ENCODE assay signal across 8 mouse cellular contexts in the genomic region with DNA sequence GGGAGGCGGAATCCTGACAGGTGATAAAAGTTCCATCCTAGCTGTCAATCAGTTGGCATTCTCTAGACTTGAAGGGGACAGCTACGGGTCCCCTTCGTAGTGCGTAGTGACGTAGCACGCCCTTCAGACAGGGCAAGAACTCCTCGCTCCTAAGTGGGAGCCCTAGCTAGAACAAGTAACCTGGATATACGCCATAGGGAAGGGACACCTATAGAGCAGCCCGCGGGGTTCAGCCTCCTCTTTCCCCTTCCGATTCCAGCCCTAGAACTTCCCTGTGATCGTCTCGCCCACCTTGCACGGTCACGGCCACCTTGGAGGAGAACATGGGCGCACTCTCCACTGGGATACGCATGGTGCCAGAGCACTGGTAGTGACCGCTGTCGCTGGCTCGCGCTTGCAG. TPM values are rescaled to one million over a fixed set of nuclear protein-coding genes. Genes with fewer than 3 reads are reported as not detected.
A peak's percentile ranks its signal among the peaks of the same experiment; 100 is the strongest.
DNase-seq lines count a peak whose midpoint lies in the region; ATAC-seq lines count a peak whose summit lies in the region.

No protein-coding gene starts in this region.

- H3K4me2 ChIP-seq in lung, embryonic 16.5 days (ENCODE audit: low read depth, low read length), result peak overlapping the region; percentile 61
- peak overlapping the region; percentile 94 for H3K4me2 ChIP-seq in hindbrain, embryonic 12.5 days (replicated peaks)
- H3K4me2 ChIP-seq in midbrain, embryonic 12.5 days (replicated peaks), result peak overlapping the region; percentile 90

- H3K4me3 ChIP-seq in lung, embryonic 16.5 days (ENCODE audit: low read length), result peak overlapping the region; percentile 54
- H3K4me3 ChIP-seq in hindbrain, embryonic 12.5 days, result peak overlapping the region; percentile 52
- H3K4me3 ChIP-seq in midbrain, embryonic 12.5 days, result peak overlapping the region; percentile 62

- H3K4me1 ChIP-seq in lung, embryonic 16.5 days (replicated peaks; ENCODE audit: control insufficient read depth, insufficient read depth, low read length), result peaks cover 13% of the 10 kb centered on the region
- peaks cover 14% of the 10 kb centered on the region; the same call in 1 of the 2 replicates for H3K4me1 ChIP-seq in hindbrain, embryonic 12.5 days
- peaks cover 8% of the 10 kb centered on the region; the same call in 1 of the 2 replicates for H3K4me1 ChIP-seq in midbrain, embryonic 12.5 days

- H3K9ac ChIP-seq in lung, embryonic 16.5 days (ENCODE audit: low read length), result no peak overlapping the region
- H3K9ac ChIP-seq in hindbrain, embryonic 12.5 days, result 0 out of 2 replicates have a peak overlapping the region, but pooled peaks have one; percentile 60
- H3K9ac ChIP-seq in midbrain, embryonic 12.5 days (replicated peaks), result no peak overlapping the region

- no peak for DNase-seq in lung, postnatal 14 days
- peak; percentile 24 to 27 for DNase-seq in cerebellum, postnatal 36 days
- no peak for DNase-seq in gastrocnemius, adult 8-10 months (ENCODE audit: low spot score in 2 of 2)
- DNase-seq in adrenal gland, postnatal 36 days, result no peak
- no peak for DNase-seq in right cerebral cortex, postnatal 25 days

- peaks cover 36% of the 10 kb centered on the region for H3K27me3 ChIP-seq in lung, embryonic 16.5 days (ENCODE audit: control insufficient read depth, insufficient read depth, low read depth, low read length)
- H3K27me3 ChIP-seq in hindbrain, embryonic 12.5 days, result peaks cover 50% of the 10 kb centered on the region
- peaks cover 60% of the 10 kb centered on the region for H3K27me3 ChIP-seq in midbrain, embryonic 12.5 days

- H3K9me3 ChIP-seq in lung, embryonic 16.5 days (ENCODE audit: control insufficient read depth, low read length), result no peaks in the 10 kb centered on the region
- no peaks in the 10 kb centered on the region for H3K9me3 ChIP-seq in hindbrain, embryonic 12.5 days (replicated peaks)
- H3K9me3 ChIP-seq in midbrain, embryonic 12.5 days, result no peaks in the 10 kb centered on the region

- WGBS in lung, embryonic 16.5 days, result 11% methylated on average over 21 of the region's 21 CpGs
- whole genome bisulfite sequencing in hindbrain, embryonic 12.5 days, result 2% methylated on average over 21 of the region's 21 CpGs
- WGBS in midbrain, embryonic 12.5 days, result 3% methylated on average over 21 of the region's 21 CpGs

- no peak overlapping the region for H3K27ac ChIP-seq in lung, embryonic 16.5 days (ENCODE audit: low read length)
- no peak overlapping the region for H3K27ac ChIP-seq in hindbrain, embryonic 12.5 days
- H3K27ac ChIP-seq in midbrain, embryonic 12.5 days (replicated peaks), result no peak overlapping the region

- H3K36me3 ChIP-seq in lung, embryonic 16.5 days (ENCODE audit: control insufficient read depth, insufficient read depth, low read length), result no peaks in the 10 kb centered on the region
- H3K36me3 ChIP-seq in hindbrain, embryonic 12.5 days, result no peaks in the 10 kb centered on the region
- H3K36me3 ChIP-seq in midbrain, embryonic 12.5 days, result no peaks in the 10 kb centered on the region

- ATAC-seq in lung, embryonic 16.5 days (ENCODE audit: low read depth), result no peak; the same call in 1 of the 2 replicates
- peak; percentile 55 for ATAC-seq in hindbrain, embryonic 12.5 days (ENCODE audit: low FRiP score)
- ATAC-seq in midbrain, embryonic 12.5 days (ENCODE audit: low FRiP score, low read depth), result peak; percentile 70

RNA-seq across cellular contexts. Expression of a gene that starts 4.4 kb away (rescaled TPM):
- polyA plus RNA-seq in lung, embryonic 16.5 days (2015; fragmentation: Nextera tagmentation; extraction: Ambion mirVana), result not detected in 2 replicates
- not detected in 2 replicates for polyA plus RNA-seq in hindbrain, embryonic 12.5 days (2016; fragmentation: Nextera tagmentation; extraction: Ambion mirVana)
- polyA plus RNA-seq in midbrain, embryonic 12.5 days (2016; fragmentation: Nextera tagmentation; extraction: Ambion mirVana), result 0.14 and 0.18 TPM in 2 replicates
- not detected for total RNA-seq in gastrocnemius, adult 8-10 months (2022)
- not detected for total RNA-seq in adrenal gland, postnatal 36 days (2021)

RNA-seq across cellular contexts. Expression of a gene that starts 19.0 kb away (rescaled TPM):
- polyA plus RNA-seq in lung, embryonic 16.5 days (2015; fragmentation: Nextera tagmentation; extraction: Ambion mirVana), result not detected in 2 replicates
- not detected in 2 replicates for polyA plus RNA-seq in hindbrain, embryonic 12.5 days (2016; fragmentation: Nextera tagmentation; extraction: Ambion mirVana)
- polyA plus RNA-seq in midbrain, embryonic 12.5 days (2016; fragmentation: Nextera tagmentation; extraction: Ambion mirVana), result not detected in 2 replicates
- not detected for total RNA-seq in gastrocnemius, adult 8-10 months (2022)
- under 1 TPM in 1 of 2 experiments, not detected in 1; 0.36 TPM for total RNA-seq in adrenal gland, postnatal 36 days (2021)

RNA-seq across cellular contexts. Expression of a gene that starts 23.0 kb away (rescaled TPM):
- 29.2 and 34.7 TPM in 2 replicates for polyA plus RNA-seq in lung, embryonic 16.5 days (2015; fragmentation: Nextera tagmentation; extraction: Ambion mirVana)
- 35.4 and 35.9 TPM in 2 replicates for polyA plus RNA-seq in hindbrain, embryonic 12.5 days (2016; fragmentation: Nextera tagmentation; extraction: Ambion mirVana)
- polyA plus RNA-seq in midbrain, embryonic 12.5 days (2016; fragmentation: Nextera tagmentation; extraction: Ambion mirVana), result 28.7 and 34.6 TPM in 2 replicates
- 1 to 10 TPM; 6.4 to 7.9 (median 6.8) TPM for total RNA-seq in gastrocnemius, adult 8-10 months (2022)
- total RNA-seq in adrenal gland, postnatal 36 days (2021), result 10 to 100 TPM; 18.9 to 19.8 TPM

RNA-seq across cellular contexts. Expression of a gene that starts 23.5 kb away (rescaled TPM):
- 0.20 TPM in 1 of 2 replicates, not detected in the other for polyA plus RNA-seq in lung, embryonic 16.5 days (2015; fragmentation: Nextera tagmentation; extraction: Ambion mirVana)
- polyA plus RNA-seq in hindbrain, embryonic 12.5 days (2016; fragmentation: Nextera tagmentation; extraction: Ambion mirVana), result 0.63 TPM in 1 of 2 replicates, not detected in the other
- polyA plus RNA-seq in midbrain, embryonic 12.5 days (2016; fragmentation: Nextera tagmentation; extraction: Ambion mirVana), result 0.33 TPM in 1 of 2 replicates, not detected in the other
- total RNA-seq in gastrocnemius, adult 8-10 months (2022), result under 1 TPM in 2 of 4 experiments, not detected in 2; 0.41 to 0.61 TPM
- total RNA-seq in adrenal gland, postnatal 36 days (2021), result under 1 TPM; 0.53 to 0.95 TPM

RNA-seq across cellular contexts. Expression of a gene that starts 40.8 kb away (rescaled TPM):
- 10.5 and 11.1 TPM in 2 replicates for polyA plus RNA-seq in lung, embryonic 16.5 days (2015; fragmentation: Nextera tagmentation; extraction: Ambion mirVana)
- polyA plus RNA-seq in hindbrain, embryonic 12.5 days (2016; fragmentation: Nextera tagmentation; extraction: Ambion mirVana), result 10.3 and 11.3 TPM in 2 replicates
- polyA plus RNA-seq in midbrain, embryonic 12.5 days (2016; fragmentation: Nextera tagmentation; extraction: Ambion mirVana), result 9.3 and 10.7 TPM in 2 replicates
- 10 to 100 TPM; 16.5 to 20.3 (median 18.0) TPM for total RNA-seq in gastrocnemius, adult 8-10 months (2022)
- 10 to 100 TPM; 34.5 to 40.6 TPM for total RNA-seq in adrenal gland, postnatal 36 days (2021)

Comparison
In these comparisons a context has a peak if more than half of its experiments do, and no peak if none do; other contexts are left out.
1. DNase-seq: peak in cerebellum, postnatal 36 days (2 of 2); none in lung, postnatal 14 days (single experiment), gastrocnemius, adult 8-10 months (0 of 2), adrenal gland, postnatal 36 days (0 of 2) and right cerebral cortex, postnatal 25 days (single experiment).
2. Peak in every context shown above with its lines, with median percentiles within 50 percentile points of each other: H3K4me2 ChIP-seq and H3K4me3 ChIP-seq.